Mouse (Mus musculus) cortical plate, adult 2 months (tissue): Measurements from ENCODE around the gene Cetn3.

ENCODE experiments used
- CTCF ChIP-seq: fragments of 200-500 bp; IDR thresholded peaks from 2 replicates; pipeline ENCODE4 v1.5.1; 2011; ENCODE audit warnings: mild to moderate bottlenecking, control low read depth, low read length; ENCODE audit not compliant: insufficient read depth; ENCODE audit errors: extremely low read depth
- POLR2A ChIP-seq: fragments of 200-500 bp; IDR thresholded peaks from 2 replicates; pipeline ENCODE4 v1.6.1; 2011; ENCODE audit warnings: mild to moderate bottlenecking, low read length, control low read depth; ENCODE audit not compliant: insufficient read depth; ENCODE audit errors: extremely low read depth

GRCm38 (mm10) chr13:81744092-81744396, 38.8 kb upstream of the Cetn3 start:
- TF ChIP-seq CTCF = no peak
- TF ChIP-seq POLR2A = no peak
